Mouse (Mus musculus) embryonic facial prominence, embryonic 11.5 days (tissue): Measurements from ENCODE around the gene Spen. TPM values are rescaled to one million over a fixed set of nuclear protein-coding genes. Genes with fewer than 3 reads are reported as not detected.

ENCODE experiments used
- ATAC-seq: fragments of 200-750 bp; cut with Nextera tagmentation; replicated peaks from 2 replicates; pipeline ENCODE4 v1.8.0; 2017; ENCODE audit warnings: low read depth; ENCODE audit not compliant: insufficient number of reproducible peaks, low FRiP score, low TSS enrichment
- DNase-seq: peaks from one replicate; pipeline ENCODE4 v3.0.0-alpha.2; 2015; ENCODE audit warnings: low spot score
- H3K27ac ChIP-seq: fragments of 300-500 bp; sonication (generic); replicated peaks from 2 replicates; pipeline ENCODE4 v1.5.1; 2014; ENCODE audit warnings: mild to moderate bottlenecking, low read depth, low read length, control low read depth
- H3K27me3 ChIP-seq: fragments of 300-500 bp; sonication (generic); 2 replicates; pipeline ENCODE4 v1.6.1; 2014; ENCODE audit warnings: mild to moderate bottlenecking, low read length, moderate library complexity, mixed read lengths; ENCODE audit not compliant: control insufficient read depth, insufficient read depth
- H3K36me3 ChIP-seq: fragments of 300-500 bp; sonication (generic); replicated peaks from 2 replicates; pipeline ENCODE4 v1.6.1; 2014; ENCODE audit warnings: low read depth, mild to moderate bottlenecking, low read length, moderate library complexity, mixed read lengths; ENCODE audit not compliant: control insufficient read depth, insufficient read depth
- H3K4me1 ChIP-seq: fragments of 300-500 bp; sonication (generic); 2 replicates; pipeline ENCODE4 v1.6.1; 2014; ENCODE audit warnings: low read length, mixed read lengths; ENCODE audit not compliant: control insufficient read depth, insufficient read depth
- H3K4me2 ChIP-seq: fragments of 300-500 bp; sonication (generic); 2 replicates; pipeline ENCODE4 v1.6.1; 2014; ENCODE audit warnings: low read depth, mild to moderate bottlenecking, control low read depth, low read length, moderate library complexity
- H3K4me3 ChIP-seq: fragments of 300-500 bp; sonication (generic); 2 replicates; pipeline ENCODE4 v1.5.1; 2014; ENCODE audit warnings: low read depth, low read length, control low read depth
- H3K9ac ChIP-seq: fragments of 300-500 bp; sonication (generic); replicated peaks from 2 replicates; pipeline ENCODE4 v1.6.1; 2014; ENCODE audit warnings: mild to moderate bottlenecking, control low read depth, low read length
- H3K9me3 ChIP-seq: fragments of 300-500 bp; sonication (generic); replicated peaks from 2 replicates; pipeline ENCODE4 v1.6.1; 2016; ENCODE audit warnings: mild to moderate bottlenecking, low read length, inconsistent platforms, mixed read lengths; ENCODE audit not compliant: control insufficient read depth
- WGBS: fragments of 180-500 bp; shearing (Covaris S2); extraction: QIAGEN DNeasy Blood & Tissue Kit; methylation state at CpG from one replicate; pipeline ENCODE4 v1.1.7; 2014; 5-methylcytosine and 5-hydroxymethylcytosine counted together
- polyA plus RNA-seq: library from polyadenylated mRNA; unstranded; fragments of >200 nt; fragmentation: Nextera tagmentation; extraction: Ambion mirVana; gene quantifications from 2 replicates; pipeline ENCODE4 v1.2.1, GENCODE M21; 2014

The Spen gene
- polyA plus RNA-seq, 1 experiment from 2014 or later: 11.0 TPM

DNA sequence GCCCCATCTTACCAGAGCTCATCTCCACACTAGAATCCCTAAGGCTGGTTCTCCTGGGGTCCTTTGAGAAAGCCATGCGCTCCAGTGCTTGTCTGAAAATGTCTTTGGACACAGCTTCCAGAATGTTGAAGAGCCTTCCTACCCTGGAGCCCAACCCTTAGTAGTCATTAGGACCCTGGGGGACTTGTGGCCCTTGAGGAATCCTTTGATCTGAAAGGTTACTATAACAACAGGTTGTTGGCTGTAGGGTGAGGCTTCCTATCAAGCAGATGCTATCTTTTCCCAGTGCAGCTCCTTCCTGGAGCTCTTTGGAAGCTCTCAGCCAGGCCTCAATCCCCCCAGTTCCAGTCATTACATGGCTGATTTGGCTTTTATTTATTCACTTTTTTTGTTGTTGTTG is 102.4 kb downstream of the Spen start, which contains the start of gene Srarp:
Gene Srarp (minus strand): TSS at position 132 of the 400 bp plus-strand sequence.
- Histone ChIP-seq H3K4me1 (no peaks in the 10 kb centered on the region), H3K9me3 (no peaks in the 10 kb centered on the region), H3K36me3 (no peaks in the 10 kb centered on the region), H3K9ac (no peak within 1 kb of the TSS), H3K27ac (no peak within 1 kb of the TSS), H3K27me3 (no peaks in the 10 kb centered on the region), H3K4me3 (no peak within 1 kb of the TSS), H3K4me2 (no peak within 1 kb of the TSS)
- no peak for DNase-seq
- whole genome bisulfite sequencing: 85% methylated on average over 1 of the region's 1 CpGs
- ATAC-seq: no peak

DNA sequence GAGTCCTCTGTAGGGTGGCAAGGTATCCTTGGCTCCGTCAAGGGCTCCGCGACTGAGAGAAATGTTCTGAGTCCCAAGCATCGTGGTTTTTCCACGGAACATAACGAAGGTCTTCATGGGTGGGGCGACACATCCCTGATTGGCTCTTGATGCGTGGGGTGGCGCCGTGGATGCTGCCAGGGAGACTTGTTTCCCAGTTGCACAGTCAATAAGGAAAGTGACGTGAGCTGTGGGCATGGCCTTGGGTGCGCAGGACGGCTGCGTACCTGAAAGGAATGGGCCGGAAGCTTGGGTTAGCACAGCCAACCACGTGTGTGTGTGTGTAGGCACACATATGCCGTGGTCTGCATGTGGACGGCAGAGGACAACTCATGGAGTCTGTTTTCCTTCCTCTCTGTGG is 105.2 kb downstream of the Spen start:
- 85% methylated on average over 18 of the region's 18 CpGs for WGBS
- no peaks in the 10 kb centered on the region for H3K27me3 ChIP-seq
- no peak overlapping the region for H3K4me2 ChIP-seq
- H3K27ac ChIP-seq: no peak overlapping the region
- no peaks in the 10 kb centered on the region for H3K36me3 ChIP-seq
- no peaks in the 10 kb centered on the region for H3K4me1 ChIP-seq
- no peak overlapping the region for H3K4me3 ChIP-seq
- DNase-seq: no peak
- ATAC-seq: no peak
- H3K9me3 ChIP-seq: no peaks in the 10 kb centered on the region
- H3K9ac ChIP-seq: no peak overlapping the region

DNA sequence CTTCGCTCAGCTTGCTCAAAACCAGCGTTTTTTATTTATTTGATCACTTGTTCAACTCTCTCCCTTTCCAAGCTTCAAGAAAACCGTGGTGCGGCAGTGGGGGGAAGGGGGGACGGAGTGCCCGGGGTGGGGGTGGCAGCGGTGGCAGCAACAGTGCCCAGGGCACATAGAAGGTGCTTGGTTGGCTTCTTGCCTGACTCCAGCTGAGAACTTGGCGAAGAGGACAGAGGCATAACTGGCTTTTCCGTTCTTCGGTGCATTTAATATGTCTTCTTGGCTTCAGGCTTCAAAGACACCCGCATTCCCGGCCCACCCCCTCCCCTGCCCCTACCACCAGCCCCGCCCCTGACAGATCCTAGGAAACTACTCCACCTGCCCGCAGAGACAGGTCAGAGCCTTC is 105.7 kb downstream of the Spen start:
- H3K4me3 ChIP-seq: no peak overlapping the region
- 68% methylated on average over 14 of the region's 14 CpGs for WGBS
- no peaks in the 10 kb centered on the region for H3K27me3 ChIP-seq
- no peaks in the 10 kb centered on the region for H3K4me1 ChIP-seq
- H3K9me3 ChIP-seq: no peaks in the 10 kb centered on the region
- H3K36me3 ChIP-seq: no peaks in the 10 kb centered on the region
- no peak for DNase-seq
- ATAC-seq: no peak
- H3K4me2 ChIP-seq: no peak overlapping the region
- no peak overlapping the region for H3K9ac ChIP-seq
- H3K27ac ChIP-seq: no peak overlapping the region

DNA sequence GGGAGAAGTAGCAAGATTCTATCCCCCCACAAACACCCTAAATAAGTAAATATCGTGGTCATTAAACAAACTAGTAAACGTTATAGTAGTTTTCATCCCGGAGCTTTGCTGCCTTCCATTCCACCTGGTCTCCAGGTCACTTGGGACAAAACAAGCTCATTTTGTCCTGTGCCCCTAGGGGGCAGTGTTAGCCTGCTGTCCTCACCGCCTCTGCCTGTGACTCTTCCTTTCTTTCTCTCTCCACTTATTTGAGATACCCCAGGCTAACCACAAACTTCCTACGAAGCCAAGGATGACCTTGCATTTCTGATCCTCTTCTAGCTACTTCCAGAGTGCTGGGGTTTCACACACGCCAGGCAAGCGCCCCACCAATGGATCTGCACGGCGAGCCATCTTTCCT is 107.4 kb downstream of the Spen start:
- Histone ChIP-seq H3K4me1 (0 out of 2 replicates have a peak, but pooled peaks cover under 1% of the 10 kb centered on the region), H3K9ac (no peak overlapping the region), H3K36me3 (no peaks in the 10 kb centered on the region), H3K27ac (no peak overlapping the region), H3K9me3 (no peaks in the 10 kb centered on the region), H3K4me2 (no peak overlapping the region), H3K27me3 (no peaks in the 10 kb centered on the region), H3K4me3 (no peak overlapping the region)
- WGBS: 40% methylated on average over 9 of the region's 9 CpGs
- no peak for ATAC-seq
- peak; percentile 68 for DNase-seq

DNA sequence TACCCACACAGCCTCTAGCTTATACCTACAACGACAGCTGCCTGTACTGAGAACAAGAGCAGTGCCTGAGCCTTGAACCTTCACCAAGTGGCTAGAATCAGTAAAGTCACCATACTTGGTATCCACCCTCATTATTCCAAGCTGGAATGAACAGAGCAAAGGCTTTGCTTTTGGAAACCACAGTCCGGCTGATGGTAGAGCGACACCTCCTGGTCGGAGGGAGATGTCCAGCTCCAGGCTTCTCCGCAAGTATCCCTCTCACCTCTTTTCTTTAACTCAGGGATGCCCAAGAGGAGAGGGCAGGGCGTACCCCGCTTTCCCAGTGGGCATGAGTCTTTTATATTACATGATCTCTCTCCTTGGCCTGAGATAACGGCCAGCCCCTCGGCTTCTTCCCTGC is 108.5 kb downstream of the Spen start:
- H3K27ac ChIP-seq: no peak overlapping the region
- H3K4me3 ChIP-seq: no peak overlapping the region
- H3K9me3 ChIP-seq: no peaks in the 10 kb centered on the region
- no peak overlapping the region for H3K9ac ChIP-seq
- ATAC-seq (no peak), DNase-seq (peak; percentile 40)
- 51% methylated on average over 9 of the region's 9 CpGs for WGBS
- peaks cover 2% of the 10 kb centered on the region; the same call in 1 of the 2 replicates for H3K4me1 ChIP-seq
- H3K4me2 ChIP-seq: no peak overlapping the region
- H3K36me3 ChIP-seq: no peaks in the 10 kb centered on the region
- peaks cover 3% of the 10 kb centered on the region; the same call in 1 of the 2 replicates for H3K27me3 ChIP-seq

DNA sequence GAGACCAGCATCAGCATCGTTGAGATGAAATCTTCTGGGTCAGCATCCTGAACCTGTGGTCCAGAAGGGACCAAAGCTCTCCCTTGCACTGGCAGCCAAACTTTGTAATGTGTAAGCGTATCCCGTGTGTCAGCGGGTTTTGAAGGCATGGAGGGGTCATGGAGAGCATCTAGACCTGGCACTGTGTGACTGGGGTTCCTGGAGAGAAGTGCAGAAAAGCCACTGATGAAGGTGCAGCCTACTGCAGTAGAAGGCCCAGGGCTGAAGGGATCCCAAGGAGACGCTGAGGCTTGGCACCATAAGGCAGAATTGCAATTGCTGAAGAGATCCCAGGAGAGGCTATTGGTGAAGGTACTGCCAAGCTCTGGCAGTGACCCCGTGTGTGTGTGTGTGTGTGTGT is 109.0 kb downstream of the Spen start:
- H3K9me3 ChIP-seq: no peaks in the 10 kb centered on the region
- peaks cover 2% of the 10 kb centered on the region; the same call in 1 of the 2 replicates for H3K4me1 ChIP-seq
- WGBS: 83% methylated on average over 6 of the region's 6 CpGs
- no peak for DNase-seq
- no peak overlapping the region for H3K9ac ChIP-seq
- H3K27ac ChIP-seq: no peak overlapping the region
- no peaks in the 10 kb centered on the region for H3K36me3 ChIP-seq
- peaks cover 3% of the 10 kb centered on the region; the same call in 1 of the 2 replicates for H3K27me3 ChIP-seq
- no peak overlapping the region for H3K4me2 ChIP-seq
- no peak for ATAC-seq
- H3K4me3 ChIP-seq: no peak overlapping the region

DNA sequence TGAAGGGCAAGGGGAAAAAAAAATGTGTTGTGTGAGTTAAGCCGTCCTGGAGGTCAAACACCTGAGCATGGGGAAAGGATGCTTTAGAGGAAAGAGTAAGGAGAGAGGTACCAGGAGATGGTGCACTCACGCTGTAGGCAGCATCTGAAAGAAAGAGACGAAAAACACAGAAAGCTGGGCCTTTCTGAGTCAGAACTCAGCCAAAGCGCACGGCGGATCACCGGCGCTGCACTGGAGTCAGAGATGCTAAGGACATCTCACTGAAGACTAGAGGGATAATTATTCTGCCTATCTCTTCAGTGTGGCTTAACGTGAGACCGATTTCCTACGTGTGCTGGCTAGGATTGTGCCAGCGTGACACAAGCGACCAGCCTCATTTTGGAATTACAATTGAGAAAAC is 110.5 kb downstream of the Spen start:
- Histone ChIP-seq H3K9ac (no peak overlapping the region), H3K9me3 (no peaks in the 10 kb centered on the region), H3K4me1 (peaks cover 2% of the 10 kb centered on the region; the same call in 1 of the 2 replicates), H3K4me2 (no peak overlapping the region), H3K27me3 (peaks cover 3% of the 10 kb centered on the region; the same call in 1 of the 2 replicates), H3K36me3 (no peaks in the 10 kb centered on the region), H3K4me3 (no peak overlapping the region), H3K27ac (no peak overlapping the region)
- no peak for ATAC-seq
- no peak for DNase-seq
- 87% methylated on average over 13 of the region's 13 CpGs for WGBS

DNA sequence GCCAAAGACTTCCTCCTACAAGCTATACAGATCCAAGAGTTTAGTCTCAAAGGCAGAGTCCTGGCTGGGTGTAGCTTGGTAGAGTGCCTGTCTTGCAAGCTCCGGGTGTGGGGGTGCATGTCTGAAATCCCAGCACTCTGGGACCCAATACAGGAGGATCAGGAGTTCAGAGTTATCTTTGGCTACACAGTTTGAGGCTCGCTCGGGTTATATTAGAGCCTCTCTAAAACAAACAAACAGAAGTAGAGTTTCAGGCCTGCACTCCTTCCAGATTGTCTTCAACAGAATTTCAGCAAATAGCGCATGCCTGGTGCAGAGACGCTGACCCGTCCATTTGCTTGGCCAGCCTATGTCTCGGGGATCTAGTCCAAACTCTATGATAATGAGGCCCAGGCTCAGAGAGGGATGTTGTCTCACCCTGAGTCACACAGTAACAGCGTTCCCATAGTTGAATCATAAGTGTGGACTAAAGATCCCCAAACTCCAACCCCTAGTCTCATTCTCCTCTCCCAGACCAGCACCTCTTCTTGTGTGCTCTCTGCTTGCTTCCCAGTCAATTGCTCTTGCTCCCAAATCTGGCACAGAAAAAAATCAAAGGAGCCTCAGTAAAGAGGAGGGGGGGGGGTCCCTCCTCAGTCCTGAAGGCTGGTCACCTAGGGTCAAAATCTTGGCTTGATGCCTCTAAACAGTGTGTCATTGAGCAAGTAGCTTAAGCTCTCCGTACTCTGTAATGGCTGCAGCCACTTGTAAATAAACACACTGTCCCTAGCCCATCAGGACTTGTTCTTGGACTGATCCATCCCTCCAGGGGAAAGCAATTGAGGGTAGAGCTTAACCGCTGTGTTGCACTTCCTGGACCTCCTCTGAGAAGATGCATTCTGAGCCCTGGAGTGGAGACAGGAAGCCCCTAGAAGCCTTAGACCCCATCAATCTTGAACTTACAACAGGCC is 111.3 kb downstream of the Spen start:
- Histone ChIP-seq H3K36me3 (no peaks in the 10 kb centered on the region), H3K27ac (no peak overlapping the region), H3K9me3 (no peaks in the 10 kb centered on the region), H3K9ac (no peak overlapping the region), H3K4me3 (no peak overlapping the region), H3K27me3 (peaks cover 3% of the 10 kb centered on the region; the same call in 1 of the 2 replicates), H3K4me2 (no peak overlapping the region), H3K4me1 (peaks cover 2% of the 10 kb centered on the region; the same call in 1 of the 2 replicates)
- 62% methylated on average over 10 of the region's 10 CpGs for WGBS
- DNase-seq: no peak
- no peak for ATAC-seq
